Mouse (Mus musculus) heart, adult 9 months (tissue): ENCODE results near the gene Cemip2.

Source experiments
- DNase-seq, 2 experiments: peaks; one replicate each; pipeline ENCODE4 v3.0.0; 2022; ENCODE audit warnings: low spot score in 2 of 2

Cemip2 gene

DNA sequence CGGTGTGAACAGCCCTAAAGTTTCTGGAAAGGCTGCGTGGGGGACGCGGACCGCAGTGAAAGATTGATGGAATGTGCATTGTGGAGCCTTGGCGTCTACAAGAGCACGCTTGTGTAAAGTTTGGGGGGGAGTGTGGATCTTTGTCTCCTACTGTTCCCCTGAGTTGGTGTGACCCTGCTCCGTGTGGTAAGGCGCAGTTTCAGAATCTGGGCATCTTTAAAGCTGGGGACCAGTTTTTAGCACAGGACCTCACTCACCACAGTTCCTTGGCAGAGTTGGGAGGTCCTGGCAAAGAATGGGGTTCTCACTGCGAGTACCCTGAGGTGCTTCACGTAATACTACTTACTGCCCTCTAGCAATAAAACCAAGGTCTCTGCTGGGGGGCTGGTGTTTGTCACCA is 964 bp downstream of the Cemip2 start:
- no peak for DNase-seq

DNA sequence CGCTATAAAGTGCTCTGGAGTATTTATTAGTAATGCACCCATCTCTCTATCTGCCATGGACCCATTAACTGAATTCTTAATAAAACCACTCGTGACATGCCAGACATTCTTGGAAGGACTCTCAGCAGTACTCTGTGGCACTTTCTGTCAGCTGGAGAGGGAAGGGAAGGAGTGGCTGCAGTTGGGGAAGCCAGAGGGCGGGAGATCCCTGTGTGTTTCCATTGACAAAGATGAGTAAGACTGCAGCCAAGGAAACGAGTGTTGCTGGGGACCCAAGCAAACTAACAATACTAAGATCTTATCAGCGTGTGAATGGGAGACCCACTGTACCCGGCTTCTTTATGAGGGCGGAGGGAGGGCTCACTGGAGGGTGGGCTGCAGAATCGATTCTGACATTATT is 2.5 kb downstream of the Cemip2 start:
- peak in 1 of 2 experiments; percentile 25 for DNase-seq

DNA sequence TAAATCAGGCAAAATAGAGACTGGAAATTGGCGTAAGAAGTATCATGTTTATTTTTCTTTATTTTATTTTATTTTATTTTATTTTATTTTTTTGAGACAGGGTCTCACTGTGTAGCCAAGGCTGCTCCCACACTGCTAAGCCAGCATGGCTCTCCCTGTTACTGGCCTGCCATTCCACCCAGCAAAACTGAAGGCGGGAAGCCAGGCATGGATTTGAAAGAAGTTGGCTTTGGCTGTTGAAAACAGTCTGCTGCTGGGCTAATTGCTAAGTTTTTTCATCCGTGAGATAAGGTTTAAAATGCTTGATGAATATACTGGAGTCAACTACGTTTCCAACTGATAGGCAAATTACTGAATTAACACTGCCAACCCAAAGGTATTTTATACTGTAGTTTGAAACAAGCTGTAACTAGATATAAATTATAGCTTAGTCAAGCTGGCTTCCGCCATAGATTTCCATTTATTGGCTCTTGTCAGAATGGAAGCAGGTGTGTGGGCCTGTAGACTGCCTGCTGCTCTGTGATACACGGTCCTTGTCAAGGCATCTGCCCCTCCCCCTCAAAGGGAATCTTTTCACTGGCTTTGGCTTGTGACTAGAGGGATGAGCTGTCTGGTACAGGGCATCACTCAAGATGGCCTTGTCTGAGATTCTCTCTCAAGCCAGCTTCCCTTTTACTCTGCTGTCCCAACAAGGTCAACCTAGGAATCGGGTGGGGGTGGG is 3.1 kb downstream of the Cemip2 start:
- DNase-seq = no peak

DNA sequence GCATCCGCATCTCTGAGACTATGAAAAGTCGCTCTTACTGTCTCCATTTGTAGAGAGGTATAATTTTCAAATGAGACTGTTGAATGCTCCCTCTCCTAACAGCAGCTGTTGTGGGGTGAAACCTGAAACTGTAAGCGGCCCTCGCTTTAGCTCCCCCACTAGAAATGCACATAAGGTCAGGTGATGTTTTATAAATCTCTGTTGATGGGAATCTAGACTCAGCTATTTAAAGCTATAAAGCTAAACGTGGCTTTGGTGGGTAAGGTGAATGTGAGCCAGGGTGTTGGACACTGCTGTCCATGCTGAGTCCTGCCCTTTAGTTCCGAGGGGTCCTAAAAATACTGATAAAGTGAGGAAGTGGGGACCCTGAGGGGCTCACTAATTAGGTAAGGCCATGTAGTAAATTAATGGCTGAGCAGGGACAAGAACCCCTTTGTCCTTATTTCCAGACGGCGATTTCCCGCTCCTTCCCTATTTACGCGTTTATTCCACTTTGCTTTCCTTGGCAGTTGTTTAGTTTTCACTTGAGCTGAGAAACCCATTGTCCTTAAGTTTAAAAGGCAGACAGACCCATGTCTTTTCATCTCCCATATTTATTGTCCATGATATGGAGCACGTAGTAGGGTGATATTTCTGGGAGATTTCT is 3.8 kb downstream of the Cemip2 start:
- no peak for DNase-seq

DNA sequence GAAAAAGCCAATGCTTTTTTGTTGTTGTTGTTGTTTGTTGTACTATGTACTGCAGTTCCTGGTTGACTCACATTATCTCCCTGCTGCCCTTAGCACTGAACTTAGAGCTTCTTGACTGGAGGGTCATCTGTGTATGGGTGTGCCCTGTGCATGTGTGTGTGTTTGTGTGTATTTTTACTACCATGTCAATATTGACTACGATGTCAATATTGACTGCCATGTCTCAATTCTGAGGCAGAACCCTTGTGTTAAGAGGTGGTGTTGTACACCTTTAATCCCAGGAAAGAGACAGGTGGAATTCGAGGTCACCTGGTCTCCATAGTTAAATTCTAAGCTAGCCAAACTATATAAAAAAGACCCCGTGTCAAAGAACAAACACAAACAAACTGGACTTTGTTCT is 5.6 kb downstream of the Cemip2 start:
- no peak for DNase-seq

DNA sequence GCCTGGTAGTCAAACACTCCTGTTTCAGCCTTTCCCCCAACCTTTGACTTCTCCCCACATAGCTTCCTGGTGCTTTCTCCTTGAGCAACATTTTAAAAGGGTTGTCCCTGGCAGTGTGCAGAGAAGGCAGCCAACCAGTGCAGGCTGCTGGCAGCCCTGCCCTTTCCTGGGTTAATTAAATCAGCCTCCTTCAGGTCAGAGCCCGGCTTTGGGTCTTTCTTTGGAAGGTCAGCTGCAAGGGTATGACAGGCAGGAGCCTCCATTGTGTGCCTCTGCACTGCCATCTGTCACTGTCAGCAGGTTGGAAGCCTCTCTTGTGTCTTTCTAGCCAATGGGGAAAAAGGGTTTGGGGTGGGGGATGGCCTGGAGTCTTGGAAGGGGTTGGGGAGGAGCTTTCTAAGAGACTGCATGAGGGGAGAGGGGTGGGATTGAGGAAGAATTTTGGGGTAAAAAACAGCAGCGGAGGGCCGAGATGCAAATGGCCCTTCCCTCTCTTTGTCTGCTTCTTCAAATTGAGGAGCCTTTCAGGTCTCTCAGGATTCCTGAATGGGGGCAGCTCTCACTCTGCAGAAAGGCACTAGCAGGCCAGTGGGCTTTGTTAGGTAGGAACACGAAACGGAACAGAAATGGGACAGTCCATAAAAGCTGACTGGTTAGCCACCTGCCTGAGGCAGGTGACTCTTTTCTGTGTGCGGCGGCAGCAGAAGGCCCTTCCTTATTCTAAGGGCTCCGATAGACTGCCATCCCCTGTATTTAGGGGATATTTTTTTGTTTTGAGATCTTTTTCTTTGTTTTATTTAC is 6.4 kb downstream of the Cemip2 start:
- DNase-seq = no peak

DNA sequence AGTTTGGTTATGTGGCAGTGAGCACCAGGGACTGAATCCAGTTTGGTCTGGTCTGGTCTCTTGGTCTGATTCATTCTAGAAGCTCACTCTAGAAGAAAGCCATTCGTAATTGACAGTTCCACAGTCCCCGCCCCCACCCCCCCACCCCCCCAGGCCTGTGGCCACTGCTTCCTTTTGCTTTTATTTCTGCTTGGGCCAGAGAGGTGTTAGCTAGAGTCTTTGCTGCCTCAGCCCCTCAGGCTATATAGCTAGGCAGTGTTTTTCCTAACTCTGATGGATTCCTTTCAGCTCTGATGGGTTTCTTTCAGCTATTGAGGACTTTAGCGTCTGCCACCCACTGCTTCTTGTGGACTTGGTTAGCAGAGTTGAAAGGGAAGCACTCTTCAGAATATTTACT is 7.0 kb downstream of the Cemip2 start:
- DNase-seq = no peak

DNA sequence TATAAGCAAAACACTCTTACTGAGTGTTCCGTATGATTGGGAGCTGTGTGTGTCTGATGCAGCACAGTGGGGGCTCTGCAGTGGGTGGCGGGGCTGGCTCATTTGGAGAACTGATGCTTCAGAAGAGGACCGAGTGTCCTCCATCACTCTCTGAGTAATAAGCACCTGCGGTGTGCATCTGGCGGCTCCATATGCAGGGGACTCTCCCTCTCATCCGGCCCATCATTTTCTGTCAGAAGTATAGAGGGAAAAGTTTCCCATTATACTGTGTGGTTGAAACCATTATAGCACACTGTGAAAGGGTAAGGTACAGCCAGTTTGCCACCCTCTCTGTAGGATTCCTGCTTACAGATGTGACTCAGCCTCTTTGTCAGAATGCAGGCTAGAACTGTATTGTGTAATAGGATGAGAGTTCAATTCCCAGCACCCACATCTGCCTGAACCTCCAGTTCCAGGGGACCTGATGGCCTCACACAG is 8.9 kb downstream of the Cemip2 start:
- no peak for DNase-seq

DNA sequence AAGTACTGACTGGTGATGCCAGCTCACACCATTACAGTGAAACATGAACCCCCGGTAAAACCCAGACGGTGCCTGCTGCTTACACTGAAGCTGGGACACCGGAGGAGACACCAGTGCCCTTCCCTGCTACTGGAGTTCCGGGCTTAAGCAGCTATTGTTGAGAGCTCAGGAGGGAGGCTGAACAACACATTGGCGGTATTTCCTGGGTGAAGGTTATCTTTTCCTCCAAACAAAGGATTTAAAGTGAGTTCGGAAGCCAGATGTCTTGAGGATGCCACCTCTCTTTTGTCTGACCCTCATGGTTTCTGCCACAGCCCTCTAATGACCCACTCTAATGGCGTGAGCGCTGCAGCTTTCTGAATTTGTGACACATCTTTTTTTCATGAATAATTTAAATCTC is 10.9 kb downstream of the Cemip2 start:
- no peak for DNase-seq

DNA sequence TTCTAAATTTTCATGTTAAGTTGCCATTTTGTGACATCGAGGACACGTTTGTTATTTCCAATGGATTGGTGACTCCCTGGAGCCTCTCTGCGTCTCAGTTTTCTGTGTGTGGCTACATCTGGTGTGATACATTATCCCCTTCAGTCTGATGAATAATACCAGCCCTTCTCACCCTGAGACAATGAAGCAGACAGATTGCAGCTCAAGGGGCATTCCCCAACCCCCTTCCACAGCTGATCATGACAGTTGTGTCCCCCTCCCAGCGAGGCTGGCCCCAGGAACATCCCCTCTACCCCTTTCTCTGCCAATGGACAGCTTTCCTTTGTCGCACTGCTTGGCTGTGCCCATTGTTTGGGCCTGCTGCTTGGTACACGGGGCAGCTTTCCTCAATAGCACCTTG is 11.5 kb downstream of the Cemip2 start:
- no peak for DNase-seq

DNA sequence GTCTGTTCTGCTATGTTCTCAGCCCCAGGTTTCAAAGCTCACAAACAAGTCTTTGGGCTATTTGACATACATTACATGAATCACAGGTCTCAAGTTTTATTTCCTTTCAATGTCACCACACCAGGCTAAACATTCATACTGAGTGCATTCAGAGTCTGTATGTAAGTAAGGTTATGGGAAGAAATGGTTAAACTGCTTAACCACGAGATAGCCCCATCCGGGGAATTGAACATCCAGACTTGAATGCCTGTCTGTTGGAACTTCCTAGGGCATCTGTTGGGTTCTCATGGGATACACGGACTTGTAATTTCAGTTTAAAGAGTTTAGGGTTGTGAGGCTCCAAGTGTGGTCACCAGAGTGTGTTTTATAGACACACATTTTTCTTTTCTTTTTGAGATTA is 13.2 kb downstream of the Cemip2 start:
- DNase-seq = no peak

DNA sequence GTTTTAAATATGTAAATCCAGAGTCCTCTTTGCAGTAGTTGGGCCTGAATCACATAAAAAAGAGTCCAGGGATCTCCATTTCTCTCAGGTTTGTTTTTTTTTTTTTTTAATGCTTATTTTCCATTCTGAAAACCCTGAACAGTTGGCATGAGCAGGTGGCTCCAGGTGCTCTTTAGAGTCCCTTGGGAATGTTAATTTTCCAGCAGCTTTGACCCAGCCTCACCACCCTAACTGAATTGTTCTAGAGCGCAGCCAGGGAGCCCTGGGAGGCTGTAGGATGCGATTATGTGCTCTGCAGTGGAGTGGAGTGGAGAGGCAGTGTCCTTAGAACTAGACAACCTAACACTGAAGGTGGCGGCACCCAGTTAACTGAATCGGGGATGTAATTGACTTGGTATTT is 13.7 kb downstream of the Cemip2 start:
- no peak for DNase-seq

DNA sequence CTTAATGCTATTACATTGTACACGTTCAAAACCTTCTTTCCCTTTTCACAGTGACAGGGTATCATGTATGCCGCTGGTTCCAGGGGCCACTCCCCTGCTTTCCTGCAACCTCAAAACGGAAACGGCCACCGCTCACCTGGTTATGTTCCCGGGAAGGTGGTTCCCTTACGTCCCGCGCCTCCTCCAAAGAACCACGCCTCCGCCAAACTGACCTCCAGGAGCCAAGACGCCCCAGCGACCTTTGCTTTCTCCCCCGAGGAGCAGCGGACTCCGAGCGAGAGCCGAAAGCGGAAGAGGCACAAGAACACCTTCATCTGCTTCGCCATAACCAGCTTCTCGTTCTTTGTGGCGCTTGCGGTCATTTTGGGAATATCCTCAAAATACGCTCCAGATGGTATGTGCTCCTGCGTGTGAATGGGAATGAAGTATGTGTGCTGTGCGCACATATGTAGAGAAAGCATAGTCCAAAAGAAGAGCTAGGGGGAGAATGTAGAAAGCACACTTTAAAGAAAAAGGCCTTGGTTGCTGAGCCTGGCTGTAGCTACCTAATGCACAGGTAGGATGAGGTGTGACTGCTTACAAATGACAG is 14.5 kb downstream of the Cemip2 start:
- DNase-seq = no peak

DNA sequence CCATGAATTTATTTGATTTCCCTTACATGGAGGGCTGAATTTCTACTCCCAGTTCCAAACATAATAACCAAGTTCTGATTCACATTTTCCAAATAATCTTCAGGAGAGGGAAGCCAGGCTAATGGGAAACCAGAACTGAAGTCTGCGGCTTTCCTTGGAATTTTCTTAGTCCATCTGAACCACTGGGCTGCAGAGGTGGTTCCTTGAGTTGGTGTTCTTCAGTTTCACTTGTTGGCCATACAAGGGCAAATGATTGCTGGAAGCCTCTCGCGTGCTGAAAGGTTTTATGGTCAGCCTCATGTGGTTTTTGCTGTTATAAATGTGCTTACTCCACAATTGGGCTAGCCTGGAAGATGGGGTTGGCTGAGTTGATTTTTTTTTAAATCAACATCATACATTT is 16.4 kb downstream of the Cemip2 start:
- no peak for DNase-seq

DNA sequence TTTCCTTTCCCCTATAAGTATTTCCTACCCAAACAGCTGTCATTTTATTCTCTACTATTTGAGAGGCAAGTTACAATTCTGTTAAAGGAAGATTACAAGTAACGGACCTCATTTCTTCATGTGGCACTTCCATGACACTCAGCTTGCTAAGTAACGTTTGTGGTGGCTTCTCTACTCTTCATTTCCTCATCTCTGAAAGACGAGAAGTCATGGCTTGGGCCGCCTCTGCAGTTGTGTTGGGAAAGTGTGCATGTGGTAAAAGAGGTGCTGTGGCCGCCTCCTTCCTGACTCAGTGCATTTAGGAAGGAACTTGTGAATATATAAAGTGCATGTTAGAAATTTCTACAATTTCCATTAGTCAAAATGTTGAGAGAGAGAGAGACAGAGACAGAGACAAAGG is 18.2 kb downstream of the Cemip2 start:
- no peak for DNase-seq

DNA sequence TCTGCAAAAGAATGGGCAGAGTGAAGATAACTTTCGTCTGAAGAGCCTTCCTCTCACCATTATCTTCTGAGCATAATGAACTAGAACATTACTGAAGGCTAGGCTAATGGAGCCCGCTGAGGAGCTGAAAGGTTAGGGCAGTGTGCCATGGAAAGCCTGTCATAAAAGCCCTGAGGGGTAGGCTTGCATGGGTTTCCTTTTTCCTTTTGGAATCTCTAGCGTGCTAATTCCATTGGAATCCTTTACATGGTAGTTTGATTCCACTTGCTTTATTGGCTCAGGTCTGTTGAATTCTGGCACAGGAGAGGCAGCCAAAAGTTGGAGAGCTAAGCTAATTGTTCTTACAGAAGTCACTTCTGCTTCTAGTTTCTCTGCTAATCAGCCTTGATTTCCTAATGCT is 20.6 kb downstream of the Cemip2 start:
- DNase-seq = peak; percentile 54 to 76

DNA sequence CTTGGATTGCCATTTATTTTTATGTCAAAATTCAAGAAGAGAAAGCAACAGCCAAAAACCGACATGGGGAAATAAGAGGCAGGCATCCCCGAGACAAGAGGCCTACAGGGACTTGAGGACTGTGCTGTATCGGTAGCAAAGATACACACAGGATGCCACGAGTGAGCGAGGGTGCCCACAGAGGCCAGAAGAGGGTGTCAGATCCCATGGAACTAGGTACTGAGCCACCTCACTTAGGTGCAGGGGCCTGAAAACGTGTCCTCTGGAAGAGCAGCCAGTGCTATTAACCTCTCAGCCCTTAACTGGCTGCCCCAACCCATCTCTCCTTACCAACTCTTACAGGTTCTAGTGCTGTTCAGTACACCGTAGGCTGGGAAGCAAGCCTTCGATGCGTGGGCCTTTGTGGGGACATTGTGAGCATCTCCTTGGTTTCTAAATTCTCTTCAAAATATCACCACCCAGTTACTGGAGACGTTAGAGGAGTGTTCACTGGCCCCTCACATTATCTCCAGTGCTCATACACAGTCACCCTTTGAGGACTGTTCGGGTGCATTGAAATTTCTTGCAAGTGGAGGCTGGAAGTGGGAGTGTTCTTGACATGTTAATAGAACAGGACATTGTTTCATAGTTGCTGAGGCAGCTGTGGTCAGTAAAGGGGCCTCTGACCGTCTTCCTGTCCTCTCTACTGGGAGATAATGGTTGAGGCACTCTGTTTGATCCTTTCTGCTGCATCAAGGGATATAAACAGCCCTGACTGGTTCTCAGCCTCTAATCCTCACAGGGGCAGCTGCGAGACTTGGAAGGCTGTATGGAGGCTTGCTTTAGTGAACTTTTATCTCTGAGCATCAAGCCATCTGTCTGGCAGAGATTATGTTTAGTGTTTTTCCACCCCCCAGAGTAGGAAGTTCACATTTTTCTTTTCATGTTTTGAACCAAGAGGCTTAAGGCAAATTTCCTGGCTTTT is 21.6 kb downstream of the Cemip2 start:
- no peak for DNase-seq

DNA sequence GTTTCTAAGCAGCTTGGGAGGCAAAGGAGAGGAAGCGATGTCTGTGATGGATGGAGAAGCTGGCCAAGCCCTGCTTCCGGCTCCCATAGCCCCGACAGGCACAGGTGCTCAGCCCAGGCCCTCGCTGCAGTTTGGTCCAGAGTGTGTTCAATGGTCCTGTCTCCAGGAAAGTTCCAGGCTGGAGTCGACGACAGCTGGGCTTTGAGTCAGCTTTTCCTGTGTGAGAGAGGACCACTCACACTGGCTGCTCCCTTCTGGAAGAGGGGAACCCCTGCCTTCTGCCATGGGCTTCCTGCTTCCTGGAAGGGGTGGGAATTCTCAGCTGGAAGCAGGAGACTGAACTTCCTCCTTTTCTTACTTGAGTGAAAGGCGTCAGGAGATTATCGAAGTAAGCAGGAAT is 26.3 kb downstream of the Cemip2 start:
- peak in 1 of 2 experiments; percentile 34 for DNase-seq

DNA sequence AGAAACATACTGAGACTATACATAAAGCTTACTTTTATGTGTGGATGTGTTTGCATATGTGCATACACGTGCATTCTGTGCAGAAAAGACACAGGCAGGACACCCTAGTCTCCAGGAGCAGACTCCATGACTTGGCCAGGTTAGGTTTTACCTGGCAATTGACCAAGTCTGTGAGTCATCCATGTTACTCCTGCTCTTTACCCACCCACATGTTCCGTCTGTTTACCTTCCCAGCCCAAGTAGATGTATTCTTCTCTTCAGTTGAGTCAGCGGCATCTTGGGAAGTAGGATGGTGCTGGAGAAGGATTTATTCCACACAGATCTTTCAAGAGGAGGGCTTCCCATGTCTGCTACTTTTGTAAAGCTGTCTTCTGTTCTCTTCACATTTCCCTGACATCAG is 27.2 kb downstream of the Cemip2 start:
- no peak for DNase-seq

DNA sequence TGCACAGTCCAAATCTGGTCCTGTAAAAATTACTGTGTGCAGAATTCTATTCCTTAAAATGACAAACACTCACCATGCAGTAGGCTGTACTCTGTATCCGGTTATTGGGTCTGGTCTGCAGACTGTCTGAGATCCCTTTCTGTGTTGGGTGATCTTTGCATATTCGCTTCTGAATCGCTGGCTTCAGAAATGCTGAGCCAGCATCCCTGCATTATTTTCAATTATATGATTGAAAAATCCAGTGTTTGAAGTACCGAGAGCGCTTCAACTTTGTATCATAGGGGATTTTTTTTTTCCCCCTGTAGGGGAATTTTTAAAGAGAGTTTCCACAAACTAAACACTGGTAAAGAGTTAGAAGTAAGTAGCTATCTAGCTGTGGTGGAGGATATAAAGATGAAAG is 32.0 kb downstream of the Cemip2 start:
- no peak for DNase-seq

DNA sequence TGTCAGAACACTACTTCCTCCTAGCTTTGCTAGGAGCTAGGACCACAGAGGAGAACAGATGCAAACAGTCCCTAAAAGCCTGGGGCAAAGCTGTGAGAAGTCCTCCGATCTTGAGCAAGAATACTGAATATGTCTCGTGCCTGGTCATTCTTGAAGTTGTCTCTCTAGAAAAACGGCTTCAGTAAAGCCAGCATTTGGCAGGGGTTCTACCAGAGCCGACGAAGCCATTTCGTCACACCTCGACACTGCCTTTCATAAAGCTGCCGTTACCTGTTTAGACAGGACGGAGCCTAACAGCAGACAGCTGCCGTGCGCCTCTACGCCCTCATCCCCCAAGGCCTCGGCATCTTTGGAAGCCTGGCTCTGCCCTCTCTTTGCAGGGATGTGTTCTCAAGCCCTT is 35.4 kb downstream of the Cemip2 start:
- DNase-seq = no peak
